Mouse (Mus musculus) CH12.LX (cell line): ENCODE results near the gene Polm. TPM values are rescaled to one million over a fixed set of nuclear protein-coding genes. Genes with fewer than 3 reads are reported as not detected.
A peak's percentile ranks its signal among the peaks of the same experiment; 100 is the strongest.

Source experiments
- DNase-seq: peaks from one replicate; pipeline ENCODE4 v3.0.0-alpha.2; 2013; ENCODE audit errors: extremely low read depth
- H3K27ac ChIP-seq: 2 replicates; pipeline ENCODE4 v1.5.1; 2012; ENCODE audit warnings: low read depth, mild to moderate bottlenecking, control low read depth, moderate library complexity; ENCODE audit not compliant: insufficient read depth
- H3K27me3 ChIP-seq: replicated peaks from 2 replicates; pipeline ENCODE3; 2012; ENCODE audit warnings: inconsistent platforms
- H3K36me3 ChIP-seq, 2 experiments: replicated peaks in 1 of 2; 2 replicates each; pipeline versions ENCODE3 to v1.6.1; 2012; ENCODE audit warnings: inconsistent platforms in 1 of 2, low read length in 1 of 2, mild to moderate bottlenecking in 1 of 2, mixed read lengths in 1 of 2, moderate library complexity in 1 of 2; ENCODE audit not compliant: control insufficient read depth in 1 of 2, insufficient read depth in 1 of 2
- H3K4me1 ChIP-seq, 2 experiments: 2 replicates each; pipeline ENCODE4 v1.6.1; 2012; ENCODE audit warnings: inconsistent platforms in 1 of 2, moderate library complexity in 1 of 2; ENCODE audit not compliant: insufficient read depth in 2 of 2, control insufficient read depth in 1 of 2
- H3K4me2 ChIP-seq: 2 replicates; pipeline ENCODE4 v1.6.1; 2012; ENCODE audit warnings: low read depth, mild to moderate bottlenecking, control low read depth; ENCODE audit not compliant: poor library complexity, insufficient read depth, severe bottlenecking
- H3K4me3 ChIP-seq, 3 experiments: fragments of 150-350 bp in 1 of 3; sonication (generic) in 1 of 3; replicated peaks in 1 of 3; 2 replicates each; pipeline versions ENCODE3 to v1.5.1; 2011 to 2012; ENCODE audit warnings: low read depth in 2 of 3, low read length in 2 of 3, mild to moderate bottlenecking in 2 of 3, moderate library complexity in 2 of 3, control low read depth in 1 of 3, improper control_type of control experiment in 1 of 3, inconsistent platforms in 1 of 3, mixed read lengths in 1 of 3; ENCODE audit not compliant: poor library complexity in 1 of 3
- H3K79me2 ChIP-seq: replicated peaks from 2 replicates; pipeline ENCODE4 v1.6.1; 2012; ENCODE audit warnings: mild to moderate bottlenecking, moderate library complexity; ENCODE audit not compliant: control insufficient read depth, poor library complexity, insufficient read depth, severe bottlenecking; ENCODE audit errors: extremely low read depth
- H3K9ac ChIP-seq: 2 replicates; pipeline ENCODE4 v1.6.1; 2012; ENCODE audit warnings: low read depth, mild to moderate bottlenecking, control low read depth, moderate library complexity; ENCODE audit not compliant: insufficient read depth
- H3K9me3 ChIP-seq: replicated peaks from 2 replicates; pipeline ENCODE3; 2012; ENCODE audit warnings: low read length, inconsistent platforms, mixed read lengths
- CHD1 ChIP-seq: IDR thresholded peaks from 2 replicates; pipeline ENCODE4 v1.6.1; 2012; ENCODE audit warnings: low read depth, low read length, improper control_type of control experiment, inconsistent platforms
- CHD2 ChIP-seq: IDR thresholded peaks from 2 replicates; pipeline ENCODE4 v1.6.1; 2011; ENCODE audit warnings: low read length, improper control_type of control experiment
- CTCF ChIP-seq, 2 experiments: IDR thresholded peaks in 1 of 2; conservative IDR thresholded peaks in 1 of 2; 2 replicates each; pipeline ENCODE4 v1.5.1; 2011 to 2012; ENCODE audit warnings: low read depth in 2 of 2, low read length in 2 of 2, improper control_type of control experiment in 1 of 2, inconsistent platforms in 1 of 2, mild to moderate bottlenecking in 1 of 2, moderate library complexity in 1 of 2
- E2F4 ChIP-seq: IDR thresholded peaks from 2 replicates; pipeline ENCODE4 v1.6.1; 2011; ENCODE audit warnings: low read depth, low read length, improper control_type of control experiment; ENCODE audit not compliant: insufficient replicate concordance
- ELF1 ChIP-seq: IDR thresholded peaks from 2 replicates; pipeline ENCODE4 v1.6.1; 2014; ENCODE audit warnings: low read depth, mild to moderate bottlenecking, inconsistent platforms, low read length, improper control_type of control experiment
- EP300 ChIP-seq: IDR thresholded peaks from 2 replicates; pipeline ENCODE4 v1.6.1; 2011; ENCODE audit warnings: low read length, improper control_type of control experiment
- ETS1 ChIP-seq: conservative IDR thresholded peaks from 2 replicates; pipeline ENCODE4 v1.6.1; 2012; ENCODE audit warnings: low read depth, mild to moderate bottlenecking, inconsistent platforms, low read length, improper control_type of control experiment, moderate library complexity
- GABPA ChIP-seq: IDR thresholded peaks from 2 replicates; pipeline ENCODE4 v1.6.1; 2012; ENCODE audit warnings: low read depth, low read length, improper control_type of control experiment, inconsistent platforms; ENCODE audit not compliant: insufficient replicate concordance
- JUND ChIP-seq: conservative IDR thresholded peaks from 2 replicates; pipeline ENCODE4 v1.6.1; 2011; ENCODE audit warnings: low read depth, low read length, improper control_type of control experiment
- KAT2A ChIP-seq: IDR thresholded peaks from 2 replicates; pipeline ENCODE4 v1.6.1; 2012; ENCODE audit warnings: low read length, improper control_type of control experiment, inconsistent platforms; ENCODE audit not compliant: insufficient replicate concordance
- MAFK ChIP-seq: IDR thresholded peaks from 2 replicates; pipeline ENCODE4 v1.6.1; 2011; ENCODE audit warnings: low read length, improper control_type of control experiment; ENCODE audit not compliant: insufficient replicate concordance
- MAX ChIP-seq: IDR thresholded peaks from 2 replicates; pipeline ENCODE4 v1.6.1; 2011; ENCODE audit warnings: low read length, improper control_type of control experiment
- MAZ ChIP-seq: IDR thresholded peaks from 2 replicates; pipeline ENCODE4 v1.6.1; 2012; ENCODE audit warnings: low read depth, mild to moderate bottlenecking, inconsistent platforms, low read length, improper control_type of control experiment, moderate library complexity
- MEF2A ChIP-seq: IDR thresholded peaks from 2 replicates; pipeline ENCODE4 v1.6.1; 2014; ENCODE audit warnings: low read depth, mild to moderate bottlenecking, inconsistent platforms, low read length, improper control_type of control experiment, borderline replicate concordance
- MXI1 ChIP-seq: IDR thresholded peaks from 2 replicates; pipeline ENCODE4 v1.6.1; 2011; ENCODE audit warnings: mild to moderate bottlenecking, low read depth, low read length, improper control_type of control experiment
- MYC ChIP-seq: IDR thresholded peaks from 2 replicates; pipeline ENCODE4 v1.6.1; 2011; ENCODE audit warnings: low read depth, mild to moderate bottlenecking, improper control_type of control experiment, low read length
- NRF1 ChIP-seq: IDR thresholded peaks from 2 replicates; pipeline ENCODE4 v1.6.1; 2014; ENCODE audit warnings: low read depth, mild to moderate bottlenecking, inconsistent platforms, low read length, improper control_type of control experiment, moderate library complexity
- PAX5 ChIP-seq: IDR thresholded peaks from 2 replicates; pipeline ENCODE4 v1.6.1; 2012; ENCODE audit warnings: low read length, inconsistent platforms, mixed read lengths
- POLR2A ChIP-seq: IDR thresholded peaks from 2 replicates; pipeline ENCODE4 v1.6.1; 2011; ENCODE audit warnings: low read depth, mild to moderate bottlenecking, improper control_type of control experiment, low read length
- POLR2AphosphoS2 ChIP-seq: IDR thresholded peaks from 2 replicates; pipeline ENCODE4 v1.6.1; 2011; ENCODE audit warnings: low read depth, low read length, improper control_type of control experiment
- RAD21 ChIP-seq: IDR thresholded peaks from 2 replicates; pipeline ENCODE4 v1.6.1; 2011; ENCODE audit warnings: low read depth, mild to moderate bottlenecking, low read length, improper control_type of control experiment, moderate library complexity
- SMC3 ChIP-seq: IDR thresholded peaks from 2 replicates; pipeline ENCODE4 v1.6.1; 2011; ENCODE audit warnings: low read depth, low read length, improper control_type of control experiment
- TBP ChIP-seq: conservative IDR thresholded peaks from 2 replicates; pipeline ENCODE4 v1.6.1; 2011; ENCODE audit warnings: low read depth, low read length, improper control_type of control experiment
- ZMIZ1 ChIP-seq: IDR thresholded peaks from 2 replicates; pipeline ENCODE4 v1.6.1; 2012; ENCODE audit warnings: low read depth, mild to moderate bottlenecking, inconsistent platforms, low read length, improper control_type of control experiment
- ZNF384 ChIP-seq: IDR thresholded peaks from 2 replicates; pipeline ENCODE4 v1.6.1; 2012; ENCODE audit warnings: low read depth, low read length, improper control_type of control experiment, inconsistent platforms
- dilution Hi-C: fragments of 300-500 bp; cut with MboI; formaldehyde crosslinking; loops from 2 replicates; pipeline ENCODE4 v1.14.3; 2020; ENCODE audit warnings: low sequenced_read_pairs; ENCODE audit not compliant: extremely low pct_unique_long_range_greater_than_20kb, extremely low pct_ligation_motif_present
- in situ Hi-C: fragments of 300-500 bp; cut with MboI; formaldehyde crosslinking; loops from 3 replicates; pipeline ENCODE4 v1.14.3; 2019; ENCODE audit warnings: low sequenced_read_pairs, low pct_ligation_motif_present, low pct_unique_long_range_greater_than_20kb, mixed read lengths
- polyA plus RNA-seq: library from polyadenylated mRNA; unstranded; fragments of >175 nt; gene quantifications from 2 replicates; pipeline ENCODE4 v1.2.1, GENCODE M21; 2012; ENCODE audit warnings: low read depth; ENCODE audit not compliant: insufficient read length
- total RNA-seq, 2 experiments: library from RNA; depleted of rRNA; stranded (reverse); fragments of 300-350 nt in 1 of 2; fragments of >200 nt in 1 of 2; gene quantifications; 2 replicates each; pipeline ENCODE4 v1.2.3; 2012 to 2014

Gene Polm
- total and polyA plus RNA-seq, 3 experiments: 1.9 to 9.7 (median 4.1) TPM

- TF ChIP-seq MXI1 (no peak), TBP (no peak), MAFK (no peak), CTCF (conservative IDR thresholded peaks at IDR 0.05 in 1 of 2, IDR thresholded peaks at IDR 0.05 in 1 of 2; ENCODE audit: low read depth in 2 of 2, low read length in 2 of 2) (peak in 1 of 2 experiments; percentile 8; a peak in 1 of 4 replicates), POLR2AphosphoS2 (no peak), MAX (no peak), SMC3 (peak; percentile 10; the same call in 1 of the 2 replicates), ETS1 (no peak), GABPA (no peak), NRF1 (no peak), ZNF384 (no peak)
- H3K27ac ChIP-seq: no peak overlapping the region
- in situ Hi-C loops: no loop called here
- H3K4me2 ChIP-seq: no peak overlapping the region
- no peaks in the 10 kb centered on the region for H3K27me3 ChIP-seq
- H3K9me3 ChIP-seq: no peaks in the 10 kb centered on the region
- H3K4me3 ChIP-seq: no peak overlapping the region
- dilution Hi-C loops: no loop called here
- peaks cover 0 to 14% of the 10 kb centered on the region in 2 experiments; a peak in 1 of 4 replicates for H3K4me1 ChIP-seq
- H3K79me2 ChIP-seq: no peaks in the 10 kb centered on the region
- H3K9ac ChIP-seq: no peak overlapping the region
- no peak for DNase-seq
- peaks cover 47 to 50% of the 10 kb centered on the region in 2 experiments for H3K36me3 ChIP-seq
Measured at GRCm38 (mm10) chr11:5828509-5829191, 9.2 kb downstream of the Polm start.

- Histone ChIP-seq H3K79me2 (no peaks in the 10 kb centered on the region), H3K4me2 (no peak overlapping the region), H3K9ac (no peak overlapping the region), H3K36me3 (peaks cover 44 to 47% of the 10 kb centered on the region in 2 experiments), H3K4me3 (no peak overlapping the region), H3K4me1 (peaks cover 0 to 14% of the 10 kb centered on the region in 2 experiments; a peak in 1 of 4 replicates), H3K27ac (no peak overlapping the region), H3K27me3 (no peaks in the 10 kb centered on the region), H3K9me3 (no peaks in the 10 kb centered on the region)
- in situ Hi-C loops: no loop called here
- no peak for DNase-seq
- dilution Hi-C loops: no loop called here
- TF ChIP-seq CHD1 (no peak), MAFK (no peak), E2F4 (no peak), KAT2A (no peak), MYC (no peak), ELF1 (no peak), POLR2A (no peak), TBP (no peak), MXI1 (no peak), MEF2A (no peak), PAX5 (no peak), NRF1 (no peak), CHD2 (no peak), MAZ (no peak), JUND (no peak), RAD21 (no peak), GABPA (no peak), MAX (no peak), ZMIZ1 (no peak), EP300 (no peak)
Measured at GRCm38 (mm10) chr11:5827931-5828330, 9.9 kb downstream of the Polm start.
